ENCODE assay signal across 10 mouse cellular contexts in genomic region chr5:77275950-77276349, GRCm38 (mm10). TPM values are rescaled to one million over a fixed set of nuclear protein-coding genes. Genes with fewer than 3 reads are reported as not detected.
DNase-seq lines count a peak whose midpoint lies in the region; ATAC-seq lines count a peak whose summit lies in the region.
"Had no signal": no experiment of that assay in that cellular context is flagged by ENCODE, and none has a peak within 500 bp of the region (broad histone marks: within the 10 kb centered on the region; RNA-seq: fewer than 3 reads in every experiment).

No protein-coding gene starts in this region.

- H3K4me3 ChIP-seq in hindbrain, embryonic 10.5 days = no peak overlapping the region
- no peak overlapping the region for H3K4me3 ChIP-seq in hindbrain, embryonic 12.5 days
- H3K4me3 ChIP-seq: embryonic facial prominence, embryonic 12.5 days; limb, embryonic 13.5 days had no signal

- H3K27me3 ChIP-seq in hindbrain, embryonic 10.5 days (ENCODE audit: insufficient read depth, poor library complexity, severe bottlenecking) = no peaks in the 10 kb centered on the region
- H3K27me3 ChIP-seq in hindbrain, embryonic 12.5 days = no peaks in the 10 kb centered on the region
- H3K27me3 ChIP-seq: embryonic facial prominence, embryonic 12.5 days; limb, embryonic 13.5 days had no signal

- no peak overlapping the region for H3K27ac ChIP-seq in hindbrain, embryonic 10.5 days
- H3K27ac ChIP-seq in hindbrain, embryonic 12.5 days = no peak overlapping the region
- H3K27ac ChIP-seq: embryonic facial prominence, embryonic 12.5 days; limb, embryonic 13.5 days had no signal

- no peaks in the 10 kb centered on the region for H3K9me3 ChIP-seq in hindbrain, embryonic 10.5 days
- no peaks in the 10 kb centered on the region for H3K9me3 ChIP-seq in hindbrain, embryonic 12.5 days (replicated peaks)
- H3K9me3 ChIP-seq: embryonic facial prominence, embryonic 12.5 days; limb, embryonic 13.5 days had no signal

- H3K9ac ChIP-seq in hindbrain, embryonic 12.5 days = no peak overlapping the region
- H3K9ac ChIP-seq: embryonic facial prominence, embryonic 12.5 days; limb, embryonic 13.5 days had no signal

- 87% methylated on average over 5 of the region's 5 CpGs for WGBS in hindbrain, embryonic 10.5 days
- 84% methylated on average over 5 of the region's 5 CpGs for WGBS in hindbrain, embryonic 12.5 days

- ATAC-seq in hindbrain, embryonic 12.5 days (ENCODE audit: low FRiP score) = no peak
- peak; percentile 68 for ATAC-seq in erythroblast, adult 5-6 weeks (replicated peaks; ENCODE audit: low FRiP score, poor library complexity, severe bottlenecking)

- H3K36me3 ChIP-seq in hindbrain, embryonic 10.5 days = peaks cover 100% of the 10 kb centered on the region
- peaks cover 55% of the 10 kb centered on the region for H3K36me3 ChIP-seq in hindbrain, embryonic 12.5 days

- DNase-seq in hindbrain, embryonic 10.5 days (ENCODE audit: low spot score) = peak; percentile 49
- DNase-seq in 416B (ENCODE audit: low read depth) = peak; percentile 40
- DNase-seq in CD8-positive naive resting alpha-beta T cell, adult 2 months (ENCODE audit: low read depth in 2 of 2, low spot score in 2 of 2) = peak; percentile 51 to 64
- DNase-seq in mesoderm, embryonic 11.5 days (ENCODE audit: low read depth, low spot score) = peak; percentile 50
- no peak for DNase-seq in yolk sac, embryonic 10.5 days (ENCODE audit: low spot score)
- no peak for DNase-seq in cerebellum, adult 11-12 months

- no peak overlapping the region for H3K4me2 ChIP-seq in hindbrain, embryonic 12.5 days (replicated peaks)
- H3K4me2 ChIP-seq: embryonic facial prominence, embryonic 12.5 days; limb, embryonic 13.5 days had no signal

- no peaks in the 10 kb centered on the region; the same call in 1 of the 2 replicates for H3K4me1 ChIP-seq in hindbrain, embryonic 10.5 days (replicated peaks)
- H3K4me1 ChIP-seq in hindbrain, embryonic 12.5 days = no peaks in the 10 kb centered on the region

RNA-seq across cellular contexts. Expression of gene Rest, which starts 10.7 kb away (rescaled TPM):
- polyA plus RNA-seq in hindbrain, embryonic 10.5 days (2016; fragmentation: Nextera tagmentation; extraction: Ambion mirVana) = 17.1 and 22.8 TPM in 2 replicates
- polyA plus RNA-seq in hindbrain, embryonic 12.5 days (2016; fragmentation: Nextera tagmentation; extraction: Ambion mirVana) = 27.9 and 28.7 TPM in 2 replicates
- total RNA-seq in erythroblast, adult 5-6 weeks (2015; ENCODE audit: low replicate concordance) = 8.4 and 10.8 TPM in 2 replicates
- total RNA-seq in erythroblast, adult 5-6 weeks (2017; ENCODE audit: low replicate concordance) = 8.5 and 12.5 TPM in 2 replicates

RNA-seq across cellular contexts. Expression of gene Noa1, which starts 33.9 kb away (rescaled TPM):
- 35.9 and 39.6 TPM in 2 replicates for polyA plus RNA-seq in hindbrain, embryonic 10.5 days (2016; fragmentation: Nextera tagmentation; extraction: Ambion mirVana)
- 32.8 and 35.5 TPM in 2 replicates for polyA plus RNA-seq in hindbrain, embryonic 12.5 days (2016; fragmentation: Nextera tagmentation; extraction: Ambion mirVana)
- total RNA-seq in erythroblast, adult 5-6 weeks (2015; ENCODE audit: low replicate concordance) = 4.4 and 32.6 TPM in 2 replicates
- 2.4 and 6.6 TPM in 2 replicates for total RNA-seq in erythroblast, adult 5-6 weeks (2017; ENCODE audit: low replicate concordance)

RNA-seq across cellular contexts. Expression of gene Polr2b, which starts 34.0 kb away (rescaled TPM):
- polyA plus RNA-seq in hindbrain, embryonic 10.5 days (2016; fragmentation: Nextera tagmentation; extraction: Ambion mirVana) = 71.6 and 91.1 TPM in 2 replicates
- polyA plus RNA-seq in hindbrain, embryonic 12.5 days (2016; fragmentation: Nextera tagmentation; extraction: Ambion mirVana) = 80.1 and 87.0 TPM in 2 replicates
- total RNA-seq in erythroblast, adult 5-6 weeks (2015; ENCODE audit: low replicate concordance) = 34.6 and 38.0 TPM in 2 replicates
- total RNA-seq in erythroblast, adult 5-6 weeks (2017; ENCODE audit: low replicate concordance) = 38.7 and 69.1 TPM in 2 replicates

Comparison
In these comparisons a context has a peak if more than half of its experiments do, and no peak if none do; other contexts are left out.
1. DNase-seq: peak in hindbrain, embryonic 10.5 days (single experiment), 416B (single experiment), CD8-positive naive resting alpha-beta T cell, adult 2 months (2 of 2) and mesoderm, embryonic 11.5 days (single experiment); none in yolk sac, embryonic 10.5 days (single experiment) and cerebellum, adult 11-12 months (single experiment).